Mouse (Mus musculus) CH12.LX (cell line): ENCODE data around the gene Ppp2r5d. TPM values are rescaled to one million over a fixed set of nuclear protein-coding genes. Genes with fewer than 3 reads are reported as not detected.

ENCODE experiments used
- DNase-seq: peaks from one replicate; pipeline ENCODE4 v3.0.0-alpha.2; 2013; ENCODE audit errors: extremely low read depth
- H3K27ac ChIP-seq: 2 replicates; pipeline ENCODE4 v1.5.1; 2012; ENCODE audit warnings: low read depth, mild to moderate bottlenecking, control low read depth, moderate library complexity; ENCODE audit not compliant: insufficient read depth
- H3K27me3 ChIP-seq: replicated peaks from 2 replicates; pipeline ENCODE3; 2012; ENCODE audit warnings: inconsistent platforms
- H3K36me3 ChIP-seq, 2 experiments: replicated peaks in 1 of 2; 2 replicates each; pipeline versions ENCODE3 to v1.6.1; 2012; ENCODE audit warnings: inconsistent platforms in 1 of 2, low read length in 1 of 2, mild to moderate bottlenecking in 1 of 2, mixed read lengths in 1 of 2, moderate library complexity in 1 of 2; ENCODE audit not compliant: control insufficient read depth in 1 of 2, insufficient read depth in 1 of 2
- H3K4me1 ChIP-seq, 2 experiments: 2 replicates each; pipeline ENCODE4 v1.6.1; 2012; ENCODE audit warnings: inconsistent platforms in 1 of 2, moderate library complexity in 1 of 2; ENCODE audit not compliant: insufficient read depth in 2 of 2, control insufficient read depth in 1 of 2
- H3K4me2 ChIP-seq: 2 replicates; pipeline ENCODE4 v1.6.1; 2012; ENCODE audit warnings: low read depth, mild to moderate bottlenecking, control low read depth; ENCODE audit not compliant: poor library complexity, insufficient read depth, severe bottlenecking
- H3K4me3 ChIP-seq, 3 experiments: fragments of 150-350 bp in 1 of 3; sonication (generic) in 1 of 3; replicated peaks in 1 of 3; 2 replicates each; pipeline versions ENCODE3 to v1.5.1; 2011 to 2012; ENCODE audit warnings: low read depth in 2 of 3, low read length in 2 of 3, mild to moderate bottlenecking in 2 of 3, moderate library complexity in 2 of 3, control low read depth in 1 of 3, improper control_type of control experiment in 1 of 3, inconsistent platforms in 1 of 3, mixed read lengths in 1 of 3; ENCODE audit not compliant: poor library complexity in 1 of 3
- H3K79me2 ChIP-seq: replicated peaks from 2 replicates; pipeline ENCODE4 v1.6.1; 2012; ENCODE audit warnings: mild to moderate bottlenecking, moderate library complexity; ENCODE audit not compliant: control insufficient read depth, poor library complexity, insufficient read depth, severe bottlenecking; ENCODE audit errors: extremely low read depth
- H3K9ac ChIP-seq: 2 replicates; pipeline ENCODE4 v1.6.1; 2012; ENCODE audit warnings: low read depth, mild to moderate bottlenecking, control low read depth, moderate library complexity; ENCODE audit not compliant: insufficient read depth
- H3K9me3 ChIP-seq: replicated peaks from 2 replicates; pipeline ENCODE3; 2012; ENCODE audit warnings: low read length, inconsistent platforms, mixed read lengths
- CHD2 ChIP-seq: IDR thresholded peaks from 2 replicates; pipeline ENCODE4 v1.6.1; 2011; ENCODE audit warnings: low read length, improper control_type of control experiment
- CTCF ChIP-seq, 2 experiments: IDR thresholded peaks in 1 of 2; conservative IDR thresholded peaks in 1 of 2; 2 replicates each; pipeline ENCODE4 v1.5.1; 2011 to 2012; ENCODE audit warnings: low read depth in 2 of 2, low read length in 2 of 2, improper control_type of control experiment in 1 of 2, inconsistent platforms in 1 of 2, mild to moderate bottlenecking in 1 of 2, moderate library complexity in 1 of 2
- E2F4 ChIP-seq: IDR thresholded peaks from 2 replicates; pipeline ENCODE4 v1.6.1; 2011; ENCODE audit warnings: low read depth, low read length, improper control_type of control experiment; ENCODE audit not compliant: insufficient replicate concordance
- EP300 ChIP-seq: IDR thresholded peaks from 2 replicates; pipeline ENCODE4 v1.6.1; 2011; ENCODE audit warnings: low read length, improper control_type of control experiment
- ETS1 ChIP-seq: conservative IDR thresholded peaks from 2 replicates; pipeline ENCODE4 v1.6.1; 2012; ENCODE audit warnings: low read depth, mild to moderate bottlenecking, inconsistent platforms, low read length, improper control_type of control experiment, moderate library complexity
- JUND ChIP-seq: conservative IDR thresholded peaks from 2 replicates; pipeline ENCODE4 v1.6.1; 2011; ENCODE audit warnings: low read depth, low read length, improper control_type of control experiment
- MAZ ChIP-seq: IDR thresholded peaks from 2 replicates; pipeline ENCODE4 v1.6.1; 2012; ENCODE audit warnings: low read depth, mild to moderate bottlenecking, inconsistent platforms, low read length, improper control_type of control experiment, moderate library complexity
- MEF2A ChIP-seq: IDR thresholded peaks from 2 replicates; pipeline ENCODE4 v1.6.1; 2014; ENCODE audit warnings: low read depth, mild to moderate bottlenecking, inconsistent platforms, low read length, improper control_type of control experiment, borderline replicate concordance
- MXI1 ChIP-seq: IDR thresholded peaks from 2 replicates; pipeline ENCODE4 v1.6.1; 2011; ENCODE audit warnings: mild to moderate bottlenecking, low read depth, low read length, improper control_type of control experiment
- NELFE ChIP-seq: IDR thresholded peaks from 2 replicates; pipeline ENCODE4 v1.6.1; 2011; ENCODE audit warnings: low read depth, low read length, improper control_type of control experiment
- RAD21 ChIP-seq: IDR thresholded peaks from 2 replicates; pipeline ENCODE4 v1.6.1; 2011; ENCODE audit warnings: low read depth, mild to moderate bottlenecking, low read length, improper control_type of control experiment, moderate library complexity
- RCOR1 ChIP-seq: conservative IDR thresholded peaks from 2 replicates; pipeline ENCODE4 v1.6.1; 2012; ENCODE audit warnings: low read depth, mild to moderate bottlenecking, inconsistent platforms, low read length, improper control_type of control experiment
- SMC3 ChIP-seq: IDR thresholded peaks from 2 replicates; pipeline ENCODE4 v1.6.1; 2011; ENCODE audit warnings: low read depth, low read length, improper control_type of control experiment
- TBP ChIP-seq: conservative IDR thresholded peaks from 2 replicates; pipeline ENCODE4 v1.6.1; 2011; ENCODE audit warnings: low read depth, low read length, improper control_type of control experiment
- TCF12 ChIP-seq: IDR thresholded peaks from 2 replicates; pipeline ENCODE4 v1.6.1; 2014; ENCODE audit warnings: low read depth, mild to moderate bottlenecking, inconsistent platforms, low read length, improper control_type of control experiment
- UBTF ChIP-seq: IDR thresholded peaks from 2 replicates; pipeline ENCODE4 v1.6.1; 2012; ENCODE audit warnings: low read depth, mild to moderate bottlenecking, inconsistent platforms, low read length, improper control_type of control experiment, moderate library complexity
- USF2 ChIP-seq: conservative IDR thresholded peaks from 2 replicates; pipeline ENCODE4 v1.6.1; 2011; ENCODE audit warnings: low read depth, low read length, improper control_type of control experiment
- ZC3H11A ChIP-seq: IDR thresholded peaks from 2 replicates; pipeline ENCODE4 v1.6.1; 2012; ENCODE audit warnings: low read depth, mild to moderate bottlenecking, inconsistent platforms, low read length, improper control_type of control experiment
- ZKSCAN1 ChIP-seq: IDR thresholded peaks from 2 replicates; pipeline ENCODE4 v1.6.1; 2012; ENCODE audit warnings: low read depth, inconsistent platforms, low read length, improper control_type of control experiment, borderline replicate concordance
- ZNF384 ChIP-seq: IDR thresholded peaks from 2 replicates; pipeline ENCODE4 v1.6.1; 2012; ENCODE audit warnings: low read depth, low read length, improper control_type of control experiment, inconsistent platforms
- dilution Hi-C: fragments of 300-500 bp; cut with MboI; formaldehyde crosslinking; loops from 2 replicates; pipeline ENCODE4 v1.14.3; 2020; ENCODE audit warnings: low sequenced_read_pairs; ENCODE audit not compliant: extremely low pct_unique_long_range_greater_than_20kb, extremely low pct_ligation_motif_present
- in situ Hi-C: fragments of 300-500 bp; cut with MboI; formaldehyde crosslinking; loops from 3 replicates; pipeline ENCODE4 v1.14.3; 2019; ENCODE audit warnings: low sequenced_read_pairs, low pct_ligation_motif_present, low pct_unique_long_range_greater_than_20kb, mixed read lengths
- polyA plus RNA-seq: library from polyadenylated mRNA; unstranded; fragments of >175 nt; gene quantifications from 2 replicates; pipeline ENCODE4 v1.2.1, GENCODE M21; 2012; ENCODE audit warnings: low read depth; ENCODE audit not compliant: insufficient read length
- total RNA-seq, 2 experiments: library from RNA; depleted of rRNA; stranded (reverse); fragments of 300-350 nt in 1 of 2; fragments of >200 nt in 1 of 2; gene quantifications; 2 replicates each; pipeline ENCODE4 v1.2.3; 2012 to 2014

The Ppp2r5d gene
- total and polyA plus RNA-seq, 3 experiments: 56.2 to 75.4 (median 57.7) TPM

- Histone ChIP-seq H3K27ac (no peak overlapping the region), H3K4me1 (peaks cover 0 to 36% of the 10 kb centered on the region in 2 experiments; a peak in 2 of 4 replicates), H3K36me3 (peaks cover 34 to 54% of the 10 kb centered on the region in 2 experiments), H3K9ac (no peak overlapping the region), H3K4me2 (no peak overlapping the region), H3K9me3 (peaks cover 2% of the 10 kb centered on the region), H3K27me3 (no peaks in the 10 kb centered on the region), H3K79me2 (no peaks in the 10 kb centered on the region), H3K4me3 (no peak overlapping the region)
- TF ChIP-seq SMC3: no peak
- 0 out of 2 replicates have a peak, but pooled peaks have one; percentile 2 for TF ChIP-seq CHD2
- TF ChIP-seq JUND: no peak
- no peak for TF ChIP-seq EP300
- no peak for TF ChIP-seq RCOR1
- no peak for TF ChIP-seq ZKSCAN1
- in situ Hi-C loops: no loop called here
- dilution Hi-C loops: no loop called here
- DNase-seq: no peak
These were observed 29.1 kb upstream of the Ppp2r5d start for GRCm38 (mm10) chr17:46734055-46734454.

GRCm38 (mm10) chr17:46728904-46729318, 24.0 kb upstream of the Ppp2r5d start, which contains the start of gene Gnmt:
Gene Gnmt (minus strand): TSS chr17:46729168.
- H3K9ac ChIP-seq: no peak within 1 kb of the TSS
- H3K9me3 ChIP-seq: no peaks in the 10 kb centered on the region
- in situ Hi-C loops (no loop called here), dilution Hi-C loops (no loop called here)
- H3K79me2 ChIP-seq: no peaks in the 10 kb centered on the region
- no peak within 1 kb of the TSS for H3K4me3 ChIP-seq
- peaks cover 17 to 47% of the 10 kb centered on the region in 2 experiments for H3K36me3 ChIP-seq
- H3K27me3 ChIP-seq: no peaks in the 10 kb centered on the region
- H3K4me1 ChIP-seq: peaks cover 0 to 6% of the 10 kb centered on the region in 2 experiments; a peak in 2 of 4 replicates
- no peak for DNase-seq
- TF ChIP-seq CHD2: no peak
- H3K4me2 ChIP-seq: no peak within 1 kb of the TSS
- H3K27ac ChIP-seq: no peak within 1 kb of the TSS

GRCm38 (mm10) chr17:46728496-46728895, 23.6 kb upstream of the Ppp2r5d start:
- dilution Hi-C loops: no loop called here
- no peak overlapping the region for H3K4me3 ChIP-seq
- H3K79me2 ChIP-seq: no peaks in the 10 kb centered on the region
- TF ChIP-seq MAZ (no peak), MEF2A (no peak), TCF12 (no peak), ETS1 (no peak), ZNF384 (no peak), ZKSCAN1 (no peak), E2F4 (no peak), RAD21 (no peak), RCOR1 (no peak), UBTF (no peak), USF2 (no peak), CTCF (conservative IDR thresholded peaks at IDR 0.05 in 1 of 2, IDR thresholded peaks at IDR 0.05 in 1 of 2; ENCODE audit: low read depth in 2 of 2, low read length in 2 of 2) (no peak), MXI1 (no peak), NELFE (no peak), ZC3H11A (no peak), TBP (no peak), EP300 (no peak)
- no peak overlapping the region for H3K9ac ChIP-seq
- no peaks in the 10 kb centered on the region for H3K9me3 ChIP-seq
- in situ Hi-C loops: no loop called here
- no peaks in the 10 kb centered on the region for H3K27me3 ChIP-seq
- H3K36me3 ChIP-seq: peaks cover 21 to 47% of the 10 kb centered on the region in 2 experiments
- H3K27ac ChIP-seq: no peak overlapping the region
- no peak overlapping the region for H3K4me2 ChIP-seq
- no peak for DNase-seq
- peaks cover 0 to 1% of the 10 kb centered on the region in 2 experiments; a peak in 2 of 4 replicates for H3K4me1 ChIP-seq
